Mouse (Mus musculus): Measurements from ENCODE around the gene Ing3. TPM values are rescaled to one million over a fixed set of nuclear protein-coding genes. Genes with fewer than 3 reads are reported as not detected.

The Ing3 gene
- polyA plus RNA-seq, 1 experiment: 15.9 TPM

DNA sequence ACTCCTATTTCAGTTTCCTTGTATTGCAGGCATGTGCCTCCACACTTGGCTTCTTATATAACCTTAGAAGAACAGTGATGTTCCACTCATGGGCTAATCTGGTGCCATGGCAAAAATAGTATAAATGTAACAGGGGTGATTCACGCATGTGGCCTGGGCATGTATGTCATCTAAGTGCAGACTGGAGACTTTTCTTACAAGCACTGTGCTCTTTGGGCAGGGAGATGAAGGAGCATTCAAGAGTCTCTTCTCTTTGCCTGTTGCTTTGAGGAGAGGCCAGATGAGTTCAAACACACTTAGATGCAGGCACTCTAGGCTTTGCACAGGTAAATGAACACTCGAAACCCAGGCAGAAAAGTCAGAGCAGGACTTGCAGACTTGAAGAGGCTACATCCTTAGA is 74.8 kb downstream of the Ing3 start:
- no peak for DNase-seq
- TF ChIP-seq CTCF (IDR thresholded peaks at IDR 0.05; ENCODE audit: borderline replicate concordance, control insufficient read depth, extremely low read depth, insufficient read depth, low read length, poor library complexity) (no peak), POLR2A (IDR thresholded peaks at IDR 0.05; ENCODE audit: control insufficient read depth, extremely low read depth, insufficient read depth, low read length, poor library complexity) (no peak)

More for the DNA sequence above, 74.8 kb downstream of the Ing3 start:
- Histone ChIP-seq H3K4me1 (replicated peaks; ENCODE audit: control insufficient read depth, insufficient read depth, low read length) (no peaks in the 10 kb centered on the region), H3K27ac (ENCODE audit: control insufficient read depth, insufficient read depth, low read length) (no peak overlapping the region), H3K4me3 (ENCODE audit: control insufficient read depth, insufficient read depth, low read length) (no peak overlapping the region), H3K36me3 (ENCODE audit: control insufficient read depth, insufficient read depth, low read length) (no peaks in the 10 kb centered on the region), H3K27me3 (ENCODE audit: control insufficient read depth, insufficient read depth, low read length) (no peaks in the 10 kb centered on the region)
- 94% methylated on average over 2 of the region's 2 CpGs for WGBS

Other genes starting within 250 kb of the Ing3 start
- 2.0 and 3.0 TPM in 2 replicates for gene Tspan12, start 97.1 kb upstream of the Ing3 start, polyA plus RNA-seq (2012; rRNA removed)
- gene Cped1, start 36.3 kb downstream of the Ing3 start, polyA plus RNA-seq (2012; rRNA removed): 1.7 and 2.4 TPM in 2 replicates

All from thymus, adult 2 months (tissue).